Mouse (Mus musculus) 3134 (cell line): ENCODE data around the gene Gm49380.

Experiments
- DNase-seq: peaks from one replicate; pipeline ENCODE4 v3.0.0-alpha.2; 2011; ENCODE audit warnings: low spot score; ENCODE audit not compliant: insufficient read length; ENCODE audit errors: extremely low read depth

Gene Gm49380

GRCm38 (mm10) chr9:44048541-44049380 is 64.5 kb downstream of the Gm49380 start:
- peak; percentile 54 for DNase-seq

GRCm38 (mm10) chr9:44047571-44048490 is 65.5 kb downstream of the Gm49380 start:
- DNase-seq, result no peak

- no peak for DNase-seq
These were observed 66.2 kb downstream of the Gm49380 start for GRCm38 (mm10) chr9:44047071-44047470.

- no peak for DNase-seq
These were observed 66.9 kb downstream of the Gm49380 start for GRCm38 (mm10) chr9:44046426-44046825.

- no peak for DNase-seq
These were observed 67.4 kb downstream of the Gm49380 start for GRCm38 (mm10) chr9:44045884-44046272.

- DNase-seq, result no peak
These were observed 68.0 kb downstream of the Gm49380 start for GRCm38 (mm10) chr9:44045158-44045883.

GRCm38 (mm10) chr9:44044426-44045157 is 68.7 kb downstream of the Gm49380 start:
- no peak for DNase-seq

GRCm38 (mm10) chr9:44043708-44044425 is 69.4 kb downstream of the Gm49380 start:
- DNase-seq, result no peak

GRCm38 (mm10) chr9:44042836-44043707 is 70.2 kb downstream of the Gm49380 start, which contains the start of gene Thy1:
Gene Thy1 (plus strand): TSS chr9:44043384.
- DNase-seq, result no peak

GRCm38 (mm10) chr9:44042396-44042680 is 71.0 kb downstream of the Gm49380 start:
- DNase-seq, result no peak

GRCm38 (mm10) chr9:44041511-44042395 is 71.5 kb downstream of the Gm49380 start:
- no peak for DNase-seq

- DNase-seq, result no peak
These were observed 76.2 kb downstream of the Gm49380 start for GRCm38 (mm10) chr9:44037106-44037505.

GRCm38 (mm10) chr9:44033957-44034727 is 79.2 kb downstream of the Gm49380 start:
- DNase-seq, result no peak

GRCm38 (mm10) chr9:44033317-44033716 is 80.0 kb downstream of the Gm49380 start:
- DNase-seq, result no peak

GRCm38 (mm10) chr9:44031946-44032345 is 81.4 kb downstream of the Gm49380 start:
- no peak for DNase-seq

- DNase-seq, result no peak
These were observed 82.2 kb downstream of the Gm49380 start for GRCm38 (mm10) chr9:44031079-44031478.

- DNase-seq, result no peak
These were observed 82.7 kb downstream of the Gm49380 start for GRCm38 (mm10) chr9:44030646-44031045.
